Mouse (Mus musculus) ES-Bruce4 (cell line): ENCODE data around the gene Srgap1.

Experiments used
- CTCF ChIP-seq: IDR thresholded peaks from one replicate; pipeline ENCODE4 v1.8.1; 2011; ENCODE audit warnings: low read depth, low read length
- EP300 ChIP-seq: IDR thresholded peaks from 2 replicates; pipeline ENCODE4 v1.6.1; 2011; ENCODE audit warnings: low read depth, low read length; ENCODE audit not compliant: insufficient read depth

GRCm38 (mm10) chr10:121794486-121794885, 252.6 kb downstream of the Srgap1 start:
- TF ChIP-seq EP300 (no peak), CTCF (no peak)
